Mouse (Mus musculus) MN1 (cell line): ENCODE results near the gene Creld1.

ENCODE experiments used
- DNase-seq: peaks from one replicate; pipeline ENCODE4 v3.0.0-alpha.2; 2016; ENCODE audit warnings: low spot score

Creld1 gene

DNA sequence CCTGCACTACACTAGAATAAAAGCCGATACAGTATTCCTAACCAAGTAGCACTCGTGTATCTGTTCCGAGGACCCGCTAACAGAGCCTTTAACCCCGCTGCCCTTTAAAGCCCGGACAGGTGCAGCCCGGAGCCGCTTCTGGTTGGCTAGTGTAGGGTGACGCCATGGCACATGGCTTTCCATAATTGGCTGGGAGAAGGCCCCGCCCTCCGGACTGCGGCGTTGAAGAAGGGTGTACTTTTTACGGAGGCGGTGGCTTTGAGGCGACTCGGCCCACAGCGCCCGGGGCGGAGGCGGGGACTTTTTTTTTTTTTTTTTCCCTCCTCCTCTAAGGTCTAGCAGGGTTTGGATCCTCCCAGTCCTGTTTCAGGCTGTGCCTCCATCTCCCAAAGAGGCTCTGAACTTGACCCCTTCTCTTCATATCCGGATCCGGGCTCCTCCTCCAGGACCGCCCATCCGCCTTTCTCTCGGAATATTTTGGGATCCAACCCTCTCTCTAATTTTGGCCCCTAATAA lies at the start of gene Creld1:
Creld1 (plus strand) TSS at position 198 of the 516 bp plus-strand sequence.
- DNase-seq = peak; percentile 96

DNA sequence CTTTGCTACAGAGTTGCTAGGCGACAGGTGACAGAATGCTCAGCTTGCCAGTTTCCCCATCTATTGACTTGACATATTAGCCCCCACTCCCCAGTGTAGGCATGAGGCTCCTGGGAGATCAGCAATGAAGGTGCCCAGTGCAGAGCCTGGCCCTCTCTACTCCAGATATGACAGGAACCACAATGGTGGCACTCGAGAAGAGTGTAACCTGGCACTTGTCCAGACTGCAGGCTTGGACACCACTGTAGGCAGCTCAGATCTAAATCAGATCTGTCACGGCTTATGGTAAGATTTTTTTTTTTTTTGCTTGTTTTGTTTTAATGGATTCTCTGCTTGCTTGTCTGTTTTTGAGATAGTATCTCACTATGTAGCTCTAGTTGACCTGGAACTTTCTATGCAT lies 49.4 kb upstream of the Creld1 start:
- DNase-seq = peak; percentile 70

DNA sequence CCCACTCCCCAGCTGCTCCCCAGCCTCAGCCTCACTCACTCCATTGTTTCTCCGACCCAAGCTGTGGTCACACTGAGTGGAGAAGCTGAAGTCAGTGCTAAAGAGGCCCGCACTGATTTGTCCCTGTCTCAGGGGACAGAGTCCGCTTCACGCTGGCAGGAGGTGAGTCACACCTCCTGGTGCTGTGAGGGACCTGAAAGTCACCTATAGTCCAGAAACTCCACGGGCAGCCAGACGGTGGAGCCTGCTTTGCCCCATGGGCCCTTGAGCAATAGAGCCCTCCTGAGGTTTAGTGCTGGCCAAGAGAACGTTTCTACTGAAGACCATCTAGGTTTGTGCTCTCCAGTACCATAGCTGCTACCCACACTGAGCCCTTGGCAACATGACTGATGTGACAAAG lies 48.4 kb upstream of the Creld1 start:
- DNase-seq = no peak

DNA sequence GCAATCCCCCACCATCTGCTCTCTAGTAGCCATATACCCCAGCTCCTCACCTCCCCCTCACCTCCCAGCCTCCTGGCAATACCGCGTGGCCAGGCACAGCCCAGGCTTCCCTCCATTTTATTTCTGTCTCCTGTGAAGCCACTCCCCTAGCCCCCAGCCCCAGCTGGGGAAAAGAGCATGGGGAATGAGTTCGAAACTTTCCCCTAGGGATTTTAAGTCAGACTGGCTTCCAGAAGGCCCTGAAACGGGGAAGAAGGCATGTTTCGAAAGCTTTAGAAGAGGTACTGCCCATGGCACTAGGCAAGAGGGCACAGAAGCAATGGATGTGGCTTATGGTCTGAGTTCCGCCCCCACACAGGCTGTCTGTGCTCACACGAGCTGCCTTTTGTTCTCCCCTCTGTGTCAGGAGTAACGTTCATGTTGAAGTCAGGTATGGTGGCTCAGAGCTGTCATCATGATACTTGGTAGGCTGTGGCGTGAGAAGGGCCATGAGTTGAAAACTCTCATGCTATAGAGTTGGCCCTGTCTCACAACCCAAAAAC lies 47.4 kb upstream of the Creld1 start, which contains the start of gene Cidec:
Cidec (minus strand) TSS at position 97 of the 542 bp plus-strand sequence.
- no peak for DNase-seq

DNA sequence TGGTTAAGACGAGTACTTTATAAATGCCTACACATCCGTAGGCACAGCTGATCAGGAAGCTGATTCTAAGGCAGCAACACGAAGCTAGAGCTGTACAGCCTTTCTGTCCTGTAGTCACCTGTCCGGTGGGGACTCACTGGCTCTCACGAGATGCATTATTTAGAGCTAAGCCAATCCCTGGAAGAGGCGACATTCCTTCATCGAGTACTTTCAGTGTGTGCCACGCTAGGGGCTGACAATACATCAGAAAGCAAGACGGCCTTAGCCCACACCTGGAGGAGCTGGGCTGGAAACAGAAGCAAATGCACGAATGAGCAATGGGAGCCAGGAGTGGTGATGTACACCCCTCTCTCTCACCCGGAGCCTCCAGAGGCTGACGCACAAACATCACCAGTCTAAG lies 46.0 kb upstream of the Creld1 start:
- DNase-seq = no peak

DNA sequence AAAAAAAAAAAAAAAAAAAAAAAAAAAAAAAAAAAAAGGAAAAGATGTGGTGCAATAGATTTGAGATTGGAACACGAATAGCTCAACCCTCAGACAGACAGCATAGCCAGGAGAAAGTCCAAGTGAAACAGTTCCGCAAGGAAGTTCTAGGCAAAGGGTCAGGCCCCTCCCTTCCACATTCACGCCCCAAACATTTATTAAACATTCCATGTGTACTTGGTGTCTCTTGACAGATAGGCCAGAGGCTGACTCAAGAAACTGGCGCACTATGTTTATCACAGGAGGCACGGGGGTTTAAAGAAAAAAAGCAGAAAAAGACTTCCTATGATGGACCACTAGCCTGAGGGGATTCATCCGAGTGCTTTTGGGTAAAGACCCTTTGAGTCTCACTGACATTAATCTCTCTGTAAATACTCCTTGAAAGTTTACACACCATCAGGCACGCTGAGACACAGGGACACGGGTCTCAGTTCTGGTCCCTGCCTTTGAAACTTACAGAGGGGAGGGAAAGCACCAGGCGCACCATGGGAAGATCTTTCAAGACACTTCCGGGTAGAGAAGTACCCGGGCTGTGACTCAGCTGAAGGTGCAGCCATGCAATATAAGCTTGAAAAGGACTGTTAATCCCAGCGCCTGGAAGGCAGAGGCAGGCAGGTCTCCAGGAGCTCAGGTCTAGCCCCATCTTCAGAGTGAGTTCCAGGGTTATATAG lies 44.2 kb upstream of the Creld1 start:
- no peak for DNase-seq

DNA sequence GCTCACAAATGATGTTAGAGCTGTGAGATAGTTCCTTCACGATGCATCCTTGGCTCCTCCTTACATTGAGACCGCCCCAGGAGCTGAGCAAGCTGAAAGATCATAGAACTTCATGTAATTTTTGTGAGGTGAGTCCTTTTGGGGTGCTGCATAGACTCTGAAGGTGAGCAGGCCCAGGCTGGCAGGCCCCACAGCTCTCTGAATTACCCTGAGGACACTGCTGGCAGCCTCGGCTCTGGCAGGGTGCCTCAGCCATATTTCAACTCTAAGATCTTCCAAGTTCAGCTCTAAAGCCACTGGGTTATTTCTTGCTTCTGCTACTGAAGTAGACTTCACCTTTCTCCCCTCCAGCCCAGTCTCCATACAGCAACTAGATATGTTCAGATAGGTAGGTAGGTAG lies 42.4 kb upstream of the Creld1 start:
- DNase-seq = no peak

DNA sequence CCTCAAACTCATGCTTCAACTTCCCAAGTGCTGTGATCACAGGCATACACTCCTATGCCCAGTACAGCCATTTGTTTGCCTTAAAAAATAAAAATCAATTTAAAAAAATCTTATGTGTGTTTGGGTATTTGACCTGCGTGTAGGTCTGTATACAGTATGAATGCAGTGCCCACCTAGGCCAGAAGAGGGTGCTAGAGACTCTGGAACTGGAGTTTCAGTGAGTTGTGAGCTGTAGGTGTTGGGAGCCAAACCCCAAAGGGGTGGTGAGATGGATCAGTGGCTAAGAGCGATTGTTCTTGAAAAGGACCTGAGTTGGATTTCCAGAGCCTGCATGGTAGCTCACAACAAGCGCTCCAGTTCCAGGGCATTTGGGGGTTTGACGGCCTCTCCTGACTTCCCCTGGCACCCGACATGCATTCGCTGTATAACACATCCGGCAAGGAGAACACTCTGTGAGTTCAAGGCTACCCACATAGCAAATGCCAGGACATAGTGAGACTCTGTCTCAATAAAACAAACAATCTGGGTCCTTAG lies 41.9 kb upstream of the Creld1 start:
- peak; percentile 82 for DNase-seq

DNA sequence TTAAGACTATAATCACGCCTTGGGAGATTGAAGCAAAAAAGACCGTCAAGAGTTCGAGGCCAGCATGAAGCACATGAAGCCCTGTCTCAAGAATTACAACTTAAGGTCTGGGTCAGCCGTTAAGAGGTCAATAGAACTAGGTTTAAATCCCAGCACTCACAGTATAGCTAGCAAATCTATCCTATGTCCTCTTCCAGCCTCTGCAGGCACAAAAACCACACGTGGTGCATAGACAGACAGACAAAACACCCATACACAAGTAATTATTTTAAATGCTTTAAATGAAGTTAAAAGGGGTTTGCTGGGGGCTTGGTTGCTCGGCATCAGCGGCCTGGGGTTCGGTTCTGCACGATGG lies 41.0 kb upstream of the Creld1 start:
- no peak for DNase-seq

DNA sequence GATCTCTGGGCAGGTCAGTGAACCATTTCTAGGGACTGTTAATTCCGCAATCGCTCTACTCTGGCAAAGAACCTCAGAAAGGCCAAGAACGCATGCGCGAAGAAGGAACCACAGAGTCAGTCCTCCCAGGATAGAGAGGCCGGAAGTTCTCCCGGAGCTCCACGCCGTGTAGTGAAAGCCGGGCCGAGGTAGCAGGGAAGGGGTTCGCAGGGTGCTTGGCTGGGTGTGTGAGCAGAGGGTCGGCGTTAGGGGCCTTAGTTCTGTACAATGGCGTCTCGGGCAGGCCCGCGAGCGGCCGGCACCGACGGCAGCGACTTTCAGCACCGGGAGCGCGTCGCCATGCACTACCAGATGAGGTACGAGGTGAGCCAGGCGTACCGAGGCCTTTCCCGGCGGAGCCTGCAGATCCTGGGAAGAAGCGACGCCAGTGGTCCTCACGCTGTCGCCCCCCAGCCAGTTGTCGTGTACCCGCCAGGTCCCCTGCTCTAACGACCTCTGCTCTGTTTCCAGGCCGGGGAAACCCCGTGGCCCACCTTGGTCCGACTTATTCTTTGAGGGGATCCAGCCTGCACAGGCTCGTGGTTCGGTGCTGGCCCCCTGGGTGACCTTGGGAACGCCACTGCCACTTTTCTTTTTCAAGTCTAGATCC lies 40.5 kb upstream of the Creld1 start, which contains the start of gene Jagn1:
Jagn1 (plus strand) TSS at position 128 of the 649 bp plus-strand sequence.
- peak; percentile 95 for DNase-seq

DNA sequence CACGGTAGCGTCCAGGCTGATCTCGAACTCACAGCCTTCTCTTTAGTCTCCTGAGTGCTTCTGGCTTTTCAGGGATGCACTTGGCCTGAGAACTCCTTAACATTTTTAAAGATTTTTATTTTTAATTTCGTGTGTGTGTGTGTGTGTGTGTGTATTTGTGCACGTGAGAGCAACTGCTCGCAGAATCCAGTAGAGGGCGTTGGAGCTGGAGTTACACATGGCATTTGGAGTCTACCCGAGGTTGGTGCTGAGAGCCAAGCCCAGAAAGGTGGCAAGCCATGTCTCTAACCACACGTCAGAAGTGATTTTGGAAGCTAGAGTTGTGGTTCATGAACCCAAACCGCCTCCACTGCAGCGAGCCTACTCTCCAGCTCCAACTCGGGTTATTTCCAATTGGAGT lies 40.0 kb upstream of the Creld1 start:
- DNase-seq = peak; percentile 25

DNA sequence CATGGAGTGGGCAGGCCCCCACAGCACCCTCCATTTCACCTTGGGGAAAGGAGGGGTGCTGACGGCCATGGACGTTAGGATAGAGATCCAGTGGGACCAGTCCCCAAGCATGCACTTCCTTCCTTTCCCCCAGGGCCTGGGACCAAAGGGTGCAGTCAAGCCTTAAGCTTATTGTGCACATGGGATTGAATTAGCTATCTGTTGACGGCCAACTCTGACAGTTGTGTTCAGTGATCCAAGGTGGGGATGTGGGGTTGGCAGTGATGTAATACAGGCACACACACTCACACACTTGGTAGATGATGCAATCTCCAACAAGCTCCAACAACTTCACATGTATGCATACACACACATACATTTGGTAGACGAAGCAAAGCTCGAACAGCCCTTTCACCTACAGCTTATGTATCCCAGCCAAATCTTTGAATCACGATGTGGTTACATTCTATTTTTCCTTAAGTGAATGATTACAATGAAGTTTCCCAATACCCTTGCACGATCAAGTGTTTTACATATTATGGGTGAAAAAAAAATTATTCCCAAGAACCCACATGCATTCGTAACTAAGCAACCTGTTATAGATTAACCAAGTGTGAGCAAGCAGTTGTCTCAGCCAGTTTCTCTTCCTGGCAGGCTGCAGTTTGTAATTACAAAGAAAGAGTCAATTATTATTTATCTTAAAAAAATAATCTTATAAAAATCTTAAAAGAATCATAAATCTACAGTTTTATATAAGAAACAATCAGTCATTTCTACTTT lies 38.7 kb upstream of the Creld1 start:
- DNase-seq = peak; percentile 22

DNA sequence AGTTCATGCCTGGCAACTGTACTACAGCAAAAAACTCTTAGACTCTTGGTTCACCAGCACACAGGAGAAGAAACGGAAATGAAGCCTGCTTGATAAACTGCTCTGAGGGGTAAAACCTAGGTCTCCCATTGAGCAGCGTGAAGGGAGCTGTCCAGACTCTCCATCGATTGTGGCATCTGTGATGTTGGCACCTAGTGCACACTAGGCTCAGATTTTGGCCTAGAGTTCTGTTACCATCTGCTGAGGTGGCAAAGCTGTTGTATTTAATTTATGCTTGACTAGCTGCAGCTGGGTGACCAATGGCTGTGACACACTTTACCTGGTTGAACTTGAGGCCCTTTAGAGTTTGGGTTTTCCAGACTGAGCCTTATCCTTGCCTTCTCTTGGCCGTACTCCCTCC lies 35.5 kb upstream of the Creld1 start:
- no peak for DNase-seq

DNA sequence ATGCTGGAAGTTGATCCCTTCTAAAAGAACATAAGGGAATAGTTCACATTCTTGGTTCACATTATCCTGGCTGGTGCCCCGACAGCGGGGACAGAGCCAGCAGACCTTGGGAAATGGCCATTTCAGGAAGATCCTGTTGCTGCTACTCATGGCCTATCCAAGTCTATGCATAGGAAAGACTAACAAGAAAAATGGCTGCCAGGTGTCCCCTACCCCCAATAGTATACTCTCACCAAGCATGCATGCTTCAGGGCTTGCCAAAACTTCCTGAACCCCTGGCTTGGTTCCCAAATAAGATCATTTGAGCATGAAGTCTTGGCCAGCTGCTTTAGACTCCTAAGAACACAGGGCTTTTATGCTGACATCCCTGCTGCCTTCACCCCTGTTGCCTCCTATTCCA lies 31.3 kb upstream of the Creld1 start:
- no peak for DNase-seq

DNA sequence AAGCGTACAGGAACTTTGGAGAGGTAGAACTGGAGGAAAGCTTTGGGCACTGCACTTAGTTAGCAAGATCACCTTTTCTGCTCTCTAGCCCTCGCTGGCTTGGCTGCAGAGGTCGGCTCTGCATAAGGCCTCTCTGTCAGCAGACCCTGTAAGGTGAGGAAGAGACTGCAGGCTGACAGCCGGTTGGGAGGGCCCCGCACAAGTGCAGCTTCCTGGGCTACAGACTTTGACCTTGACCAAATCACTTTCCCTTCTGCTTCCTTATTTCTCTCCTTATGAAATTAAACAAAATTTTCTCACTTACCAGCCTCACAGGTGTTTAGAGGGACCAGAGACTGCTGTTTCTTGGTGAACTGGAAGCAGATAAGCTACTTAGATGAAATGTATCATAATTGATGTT lies 28.1 kb upstream of the Creld1 start:
- no peak for DNase-seq

DNA sequence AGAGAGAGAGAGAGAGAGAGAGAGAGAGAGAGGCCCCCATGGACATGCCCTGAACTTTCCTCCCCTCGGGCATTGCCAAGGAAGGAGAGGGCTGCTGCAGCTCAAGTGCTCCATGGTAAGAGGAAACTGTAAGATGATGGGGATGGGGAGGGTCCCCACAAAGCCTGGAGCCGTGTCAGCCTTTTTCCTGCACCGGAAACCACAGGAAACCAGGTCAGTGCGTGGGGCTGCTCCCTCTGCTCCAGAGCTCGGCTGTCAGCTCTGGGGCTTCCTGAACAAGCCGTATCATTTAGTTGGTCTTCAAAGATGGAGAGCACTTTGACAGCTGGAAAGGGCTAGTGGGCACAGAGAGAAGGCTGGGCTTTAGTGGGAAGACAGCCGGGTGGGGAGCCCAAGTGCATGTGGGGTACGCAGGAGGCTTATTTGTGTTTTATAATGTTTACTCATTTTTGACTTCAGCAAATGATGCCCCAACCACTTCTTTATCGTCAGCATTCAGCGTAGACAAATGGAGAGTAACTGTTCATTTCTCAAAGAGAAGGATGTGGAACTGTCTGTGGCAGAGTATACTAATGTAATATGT lies 25.1 kb upstream of the Creld1 start, which contains the start of gene Il17re:
Il17re (plus strand) TSS at position 533 of the 583 bp plus-strand sequence.
- DNase-seq = no peak

DNA sequence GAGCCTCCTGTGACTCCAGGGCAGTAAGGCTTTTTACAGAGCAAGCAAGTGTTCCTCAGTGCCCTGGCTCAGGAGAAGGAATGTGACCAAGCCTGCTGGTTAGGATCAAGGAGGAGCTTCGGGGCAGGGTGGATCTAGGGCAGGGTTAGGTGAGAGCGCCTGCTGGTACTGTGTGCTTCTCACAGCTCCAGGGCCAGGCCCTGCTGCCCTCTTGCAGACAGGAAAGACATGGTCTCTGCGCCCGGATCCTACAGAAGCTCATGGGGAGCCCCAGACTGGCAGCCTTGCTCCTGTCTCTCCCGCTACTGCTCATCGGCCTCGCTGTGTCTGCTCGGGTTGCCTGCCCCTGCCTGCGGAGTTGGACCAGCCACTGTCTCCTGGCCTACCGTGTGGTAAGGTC lies 24.5 kb upstream of the Creld1 start:
- no peak for DNase-seq

DNA sequence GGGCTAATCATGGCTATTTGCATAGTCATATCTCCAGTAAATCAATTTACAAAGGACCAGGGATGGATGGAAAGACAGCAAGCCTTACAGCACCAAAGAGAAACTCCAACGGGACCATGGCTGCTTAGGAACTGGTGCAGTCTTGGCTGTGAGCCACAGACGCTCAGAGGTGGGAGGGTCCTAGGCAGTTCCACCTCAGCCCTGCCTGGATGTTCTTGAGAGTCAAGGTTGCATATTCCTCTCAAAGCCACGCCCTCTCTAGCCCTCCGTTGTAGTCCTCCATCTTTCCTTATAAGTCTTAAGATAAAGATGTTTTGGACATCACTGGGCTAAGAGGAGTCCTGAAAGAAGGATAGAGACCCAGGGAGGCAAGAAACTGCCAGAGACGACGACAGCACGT lies 19.1 kb upstream of the Creld1 start:
- DNase-seq = no peak

DNA sequence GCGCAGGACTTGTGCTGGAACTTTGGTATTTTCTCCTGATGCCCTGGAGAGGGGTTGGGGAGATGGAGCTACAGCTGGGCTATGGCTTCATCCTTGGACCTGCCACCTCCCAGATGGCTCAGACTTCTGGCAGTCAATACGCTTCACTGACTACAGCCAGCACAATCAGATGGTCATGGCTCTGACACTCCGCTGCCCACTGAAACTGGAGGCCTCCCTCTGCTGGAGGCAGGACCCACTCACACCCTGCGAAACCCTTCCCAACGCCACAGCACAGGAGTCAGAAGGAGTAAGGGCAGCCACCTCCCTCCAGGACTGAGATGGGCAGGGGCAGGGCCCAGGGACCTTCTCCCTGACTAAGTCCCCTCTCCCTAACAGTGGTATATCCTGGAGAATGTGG lies 17.5 kb upstream of the Creld1 start:
- peak; percentile 72 for DNase-seq

DNA sequence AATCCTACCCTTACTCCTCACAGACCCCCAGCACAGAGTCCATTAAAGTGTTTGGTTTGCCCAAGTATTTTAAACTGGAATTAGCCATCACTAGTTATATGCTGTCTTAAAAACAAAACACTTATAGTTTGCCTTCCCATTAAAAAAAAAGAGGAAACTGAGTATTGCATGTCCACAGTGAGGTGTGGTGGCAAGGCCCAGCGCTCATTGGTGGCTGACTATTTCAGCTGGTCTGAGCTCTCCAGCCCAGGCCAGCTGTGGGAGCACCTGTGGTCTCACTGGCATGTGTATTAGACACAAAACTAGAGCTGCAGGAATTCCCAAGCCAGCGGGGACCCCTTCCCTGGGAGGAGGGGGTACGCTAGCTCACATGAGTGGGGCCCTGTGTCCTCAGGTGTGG lies 14.6 kb upstream of the Creld1 start:
- no peak for DNase-seq

DNA sequence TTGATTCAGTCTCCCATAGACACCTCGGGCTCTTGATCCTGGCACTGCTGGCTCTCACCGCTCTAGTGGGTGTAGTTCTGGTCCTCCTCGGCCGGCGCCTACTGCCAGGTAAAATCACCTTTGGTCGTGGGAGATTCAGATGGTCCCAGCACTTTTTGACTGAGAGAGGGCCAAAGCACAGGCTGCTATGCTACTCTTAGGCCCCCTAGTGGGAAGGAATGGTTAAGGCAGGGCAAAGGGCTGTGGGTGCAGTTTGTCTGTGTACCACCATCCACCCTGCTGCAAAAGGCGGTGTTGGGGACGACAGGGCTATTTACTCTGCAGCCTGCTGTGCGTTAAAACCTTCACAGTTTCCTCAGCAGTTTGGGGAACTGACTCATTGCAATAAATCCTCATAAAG lies 14.1 kb upstream of the Creld1 start:
- DNase-seq = peak; percentile 85

DNA sequence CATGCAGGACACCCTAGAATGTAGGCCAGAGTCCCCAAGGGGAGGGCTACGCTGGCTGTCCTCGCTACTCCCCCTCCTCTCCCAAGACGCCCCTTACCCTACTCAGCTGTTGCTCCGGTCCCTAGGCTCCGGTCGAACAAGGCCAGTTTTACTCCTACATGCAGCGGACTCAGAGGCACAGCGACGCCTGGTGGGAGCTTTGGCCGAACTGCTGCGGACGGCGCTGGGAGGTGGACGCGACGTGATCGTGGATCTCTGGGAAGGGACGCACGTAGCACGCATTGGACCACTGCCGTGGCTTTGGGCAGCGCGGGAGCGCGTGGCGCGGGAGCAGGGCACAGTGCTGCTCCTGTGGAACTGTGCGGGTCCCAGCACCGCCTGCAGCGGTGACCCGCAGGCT lies 13.7 kb upstream of the Creld1 start:
- peak; percentile 82 for DNase-seq
